Mouse (Mus musculus) liver, embryonic 11.5 days (tissue): Measurements from ENCODE around the gene Gdi1. TPM values are rescaled to one million over a fixed set of nuclear protein-coding genes. Genes with fewer than 3 reads are reported as not detected.

Experiments
- ATAC-seq: fragments of 200-750 bp; cut with Nextera tagmentation; replicated peaks from 2 replicates; pipeline ENCODE4 v1.8.0; 2017; ENCODE audit warnings: moderate number of reproducible peaks, mild to moderate bottlenecking, moderate TSS enrichment, moderate library complexity; ENCODE audit not compliant: low FRiP score
- DNase-seq: peaks from one replicate; pipeline ENCODE4 v3.0.0-alpha.2; 2017; ENCODE audit warnings: low spot score
- H3K27ac ChIP-seq: fragments of 300-500 bp; sonication (generic); 2 replicates; pipeline ENCODE4 v1.5.1; 2014; ENCODE audit warnings: mild to moderate bottlenecking, low read depth, low read length, control low read depth
- H3K27me3 ChIP-seq: fragments of 300-500 bp; sonication (generic); replicated peaks from 2 replicates; pipeline ENCODE4 v1.6.1; 2014; ENCODE audit warnings: low read length, mixed read lengths; ENCODE audit not compliant: control insufficient read depth, insufficient read depth
- H3K36me3 ChIP-seq: fragments of 300-500 bp; sonication (generic); 2 replicates; pipeline ENCODE4 v1.6.1; 2014; ENCODE audit warnings: mild to moderate bottlenecking, low read length, moderate library complexity, mixed read lengths; ENCODE audit not compliant: control insufficient read depth, insufficient read depth
- H3K4me1 ChIP-seq: fragments of 300-500 bp; sonication (generic); replicated peaks from 2 replicates; pipeline ENCODE4 v1.6.1; 2014; ENCODE audit warnings: low read length, mixed read lengths; ENCODE audit not compliant: control insufficient read depth, insufficient read depth
- H3K4me2 ChIP-seq: fragments of 300-500 bp; sonication (generic); 2 replicates; pipeline ENCODE4 v1.6.1; 2014; ENCODE audit warnings: mild to moderate bottlenecking, control low read depth, moderate library complexity
- H3K4me3 ChIP-seq: fragments of 300-500 bp; sonication (generic); 2 replicates; pipeline ENCODE4 v1.5.1; 2014; ENCODE audit warnings: low read depth, low read length, control low read depth
- H3K9ac ChIP-seq: fragments of 300-500 bp; sonication (generic); 2 replicates; pipeline ENCODE4 v1.6.1; 2014; ENCODE audit warnings: low read depth, low read length, control low read depth
- H3K9me3 ChIP-seq: fragments of 300-500 bp; sonication (generic); 2 replicates; pipeline ENCODE4 v1.6.1; 2016; ENCODE audit warnings: low read length, inconsistent platforms, mixed read lengths; ENCODE audit not compliant: control insufficient read depth
- WGBS: fragments of 180-500 bp; shearing (Covaris S2); extraction: QIAGEN DNeasy Blood & Tissue Kit; methylation state at CpG from one replicate; pipeline ENCODE4 v1.1.7; 2014; 5-methylcytosine and 5-hydroxymethylcytosine counted together
- polyA plus RNA-seq: library from polyadenylated mRNA; unstranded; fragments of >200 nt; fragmentation: Nextera tagmentation; extraction: Ambion mirVana; gene quantifications from 2 replicates; pipeline ENCODE4 v1.2.1, GENCODE M21; 2014

Gdi1 gene
- polyA plus RNA-seq = 112 and 122 TPM in 2 replicates

DNA sequence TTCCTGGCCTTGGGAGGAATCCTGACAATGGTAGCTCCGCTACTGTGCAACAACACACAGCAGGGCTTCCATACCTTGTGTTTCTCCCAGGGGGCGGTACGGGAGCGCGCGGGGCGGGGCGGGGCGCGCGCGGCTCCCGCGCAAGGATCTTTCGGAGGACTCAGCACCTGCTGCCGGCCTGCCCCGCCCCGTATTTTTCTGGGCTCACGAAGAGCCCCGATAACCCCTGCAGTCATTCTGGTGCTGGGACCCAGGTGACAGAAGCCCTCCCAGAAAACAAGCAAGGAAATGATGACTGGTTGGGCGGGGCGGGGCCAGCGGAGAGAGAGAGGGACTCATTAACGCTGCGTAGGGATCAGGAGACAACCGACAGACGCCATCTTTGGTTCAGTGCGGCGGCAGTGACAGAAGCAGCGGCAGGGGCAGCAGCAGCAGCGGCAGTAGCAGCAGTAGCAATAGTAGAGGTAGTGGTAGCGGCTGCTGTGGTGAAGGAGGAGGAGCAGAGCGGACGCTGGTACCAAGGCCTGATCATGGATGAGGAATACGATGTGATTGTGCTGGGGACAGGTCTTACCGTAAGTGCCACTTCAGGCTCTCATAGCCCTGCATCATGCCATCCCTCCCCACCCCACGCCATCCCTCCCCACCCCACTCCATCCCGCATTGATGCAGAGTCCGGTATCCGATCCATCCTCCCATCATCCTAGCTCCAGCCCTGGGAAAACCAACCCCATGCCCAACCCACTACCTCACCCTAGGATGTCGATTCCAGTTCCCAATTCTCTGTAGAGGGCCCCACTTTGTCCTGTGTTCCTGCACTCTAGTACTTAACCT, at the start of gene Gdi1:
Gene Gdi1 (plus strand): TSS at position 132 of the 834 bp plus-strand sequence.
- no peaks in the 10 kb centered on the region for H3K9me3 ChIP-seq
- peak within 1 kb of the TSS; percentile 61 for H3K4me3 ChIP-seq
- peaks cover 23% of the 10 kb centered on the region; the same call in 1 of the 2 replicates for H3K36me3 ChIP-seq
- H3K9ac ChIP-seq = peak within 1 kb of the TSS; percentile 77
- DNase-seq = peak; percentile 79
- 6% methylated on average over 41 of the region's 41 CpGs for WGBS
- peak; percentile 85 for ATAC-seq
- H3K27me3 ChIP-seq = no peaks in the 10 kb centered on the region
- H3K4me2 ChIP-seq = peak within 1 kb of the TSS; percentile 77
- H3K27ac ChIP-seq = peak within 1 kb of the TSS; percentile 78
- H3K4me1 ChIP-seq = no peaks in the 10 kb centered on the region

DNA sequence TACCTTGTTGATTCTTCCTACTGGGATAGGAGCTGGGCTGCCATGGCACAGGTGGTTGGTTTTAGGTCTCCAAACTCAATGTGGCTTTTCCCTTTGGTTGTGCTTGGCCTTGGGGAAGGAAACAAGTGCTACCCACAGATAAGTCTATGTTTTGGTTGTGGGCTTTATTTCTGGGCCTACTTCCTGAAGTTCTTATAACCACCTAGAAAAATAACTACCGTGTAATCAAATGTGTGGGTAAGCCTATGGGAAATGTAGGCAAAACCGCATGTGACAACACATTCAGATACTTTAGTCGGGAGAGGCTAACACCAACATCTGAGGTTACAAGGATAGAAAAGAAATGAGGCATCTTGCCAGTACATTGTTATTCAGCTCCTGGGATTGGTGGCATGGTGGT, 47.1 kb upstream of the Gdi1 start:
- WGBS = 82% methylated on average over 3 of the region's 3 CpGs
- Histone ChIP-seq H3K4me2 (no peak overlapping the region), H3K9me3 (no peaks in the 10 kb centered on the region), H3K36me3 (no peaks in the 10 kb centered on the region), H3K27me3 (no peaks in the 10 kb centered on the region), H3K9ac (no peak overlapping the region), H3K27ac (no peak overlapping the region), H3K4me3 (no peak overlapping the region), H3K4me1 (no peaks in the 10 kb centered on the region; the same call in 1 of the 2 replicates)
- no peak for ATAC-seq
- DNase-seq = no peak

- H3K9me3 ChIP-seq = no peaks in the 10 kb centered on the region
- 19% methylated on average over 3 of the region's 3 CpGs for WGBS
- DNase-seq (no peak), ATAC-seq (peak; percentile 7)
- H3K4me2 ChIP-seq = peak overlapping the region; percentile 66
- H3K4me3 ChIP-seq = peak overlapping the region; percentile 68
- H3K27me3 ChIP-seq = no peaks in the 10 kb centered on the region
- H3K4me1 ChIP-seq = no peaks in the 10 kb centered on the region; the same call in 1 of the 2 replicates
- peak overlapping the region; percentile 86 for H3K27ac ChIP-seq
- H3K36me3 ChIP-seq = no peaks in the 10 kb centered on the region
- H3K9ac ChIP-seq = peak overlapping the region; percentile 61
Observed at GRCm38 (mm10) chrX:74269736-74270061, 35.1 kb upstream of the Gdi1 start.

GRCm38 (mm10) chrX:74270062-74270901, 34.5 kb upstream of the Gdi1 start, which contains the start of gene Rpl10:
TSS of gene Rpl10 (plus strand) at chrX:74270812.
- peak within 1 kb of the TSS; percentile 86 for H3K27ac ChIP-seq
- 14% methylated on average over 42 of the region's 42 CpGs for WGBS
- H3K4me1 ChIP-seq = no peaks in the 10 kb centered on the region; the same call in 1 of the 2 replicates

GRCm38 (mm10) chrX:74270902-74271551, 33.8 kb upstream of the Gdi1 start:
- Histone ChIP-seq H3K4me3 (peak overlapping the region; percentile 68), H3K9me3 (no peaks in the 10 kb centered on the region), H3K27ac (peak overlapping the region; percentile 70), H3K4me1 (no peaks in the 10 kb centered on the region; the same call in 1 of the 2 replicates), H3K4me2 (peak overlapping the region; percentile 68), H3K27me3 (no peaks in the 10 kb centered on the region), H3K36me3 (no peaks in the 10 kb centered on the region), H3K9ac (peak overlapping the region; percentile 83)
- ATAC-seq (no peak), DNase-seq (no peak)
- 20% methylated on average over 27 of the region's 27 CpGs for WGBS

More at GRCm38 (mm10) chrX:74270062-74270901, 34.5 kb upstream of the Gdi1 start, which contains the start of gene Rpl10:
- Histone ChIP-seq H3K27me3 (no peaks in the 10 kb centered on the region), H3K4me3 (peak within 1 kb of the TSS; percentile 68), H3K36me3 (no peaks in the 10 kb centered on the region), H3K9me3 (no peaks in the 10 kb centered on the region), H3K9ac (peak within 1 kb of the TSS; percentile 83), H3K4me2 (peak within 1 kb of the TSS; percentile 68)
- DNase-seq (peak; percentile 83), ATAC-seq (peak; percentile 89)

DNA sequence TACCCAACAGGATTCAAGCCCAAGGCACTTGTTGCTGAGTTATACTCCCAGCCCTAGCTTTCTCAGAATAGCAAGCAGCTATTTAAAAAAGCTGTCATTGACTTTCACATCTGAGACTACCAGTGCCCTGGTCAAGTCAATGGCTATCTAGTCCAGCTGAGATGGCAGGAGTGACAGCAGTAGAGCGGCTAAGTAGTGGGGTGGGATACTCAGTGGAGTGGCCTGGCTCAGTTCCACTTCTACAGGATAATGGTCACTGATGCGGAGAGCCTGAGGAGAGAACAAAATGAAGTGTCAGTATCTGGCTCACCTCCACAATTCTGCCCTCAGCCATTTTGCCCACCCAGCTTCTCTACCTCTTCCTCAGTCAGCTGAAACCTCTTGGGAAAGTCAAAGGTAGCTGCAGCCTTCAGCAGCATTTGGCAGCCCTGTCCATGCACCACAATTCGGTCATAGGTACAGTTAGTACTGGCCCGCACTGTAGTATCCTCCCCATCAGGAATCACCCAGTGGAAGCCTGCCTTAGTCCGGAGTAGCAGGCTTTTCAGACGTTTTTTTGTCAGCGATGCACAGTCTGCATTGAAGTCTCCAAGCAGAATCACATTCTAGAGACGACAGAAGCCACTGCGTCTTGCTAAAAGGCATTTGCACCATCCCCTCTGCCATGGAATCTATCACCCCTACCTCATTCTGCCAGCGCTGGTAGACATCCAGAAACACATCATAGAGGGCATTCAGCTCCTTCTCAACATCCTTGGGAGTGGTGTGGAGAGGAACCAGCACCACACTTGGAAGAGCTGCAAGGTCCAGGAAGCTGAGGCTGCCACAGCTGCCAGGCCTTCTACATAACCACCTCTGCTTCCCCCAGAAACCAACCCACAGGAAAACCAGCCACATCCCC, 31.1 kb upstream of the Gdi1 start:
- peak overlapping the region; percentile 25 for H3K27ac ChIP-seq

DNA sequence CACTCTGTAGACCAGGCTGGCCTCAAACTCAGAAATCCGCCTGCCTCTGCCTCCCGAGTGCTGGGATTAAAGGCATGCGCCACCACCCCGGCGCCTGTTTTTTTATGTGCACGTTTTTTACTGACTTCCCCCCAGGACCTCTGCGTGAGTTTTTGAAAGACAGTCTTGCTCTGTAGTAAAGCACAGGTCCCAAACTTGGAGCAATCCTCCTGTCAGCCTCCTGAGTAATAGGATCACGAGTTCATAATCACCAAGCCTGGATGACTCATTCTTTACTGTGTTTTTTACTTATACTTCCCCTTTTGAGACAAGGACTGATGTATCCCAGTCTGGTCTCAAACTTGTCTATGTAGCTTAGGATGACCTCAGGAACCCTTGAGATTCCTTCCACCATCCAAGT, 26.9 kb upstream of the Gdi1 start:
- H3K9me3 ChIP-seq = no peaks in the 10 kb centered on the region
- WGBS = 68% methylated on average over 8 of the region's 8 CpGs

More for the DNA sequence above, 31.1 kb upstream of the Gdi1 start:
- Histone ChIP-seq H3K9ac (no peak overlapping the region), H3K36me3 (no peaks in the 10 kb centered on the region), H3K4me1 (no peaks in the 10 kb centered on the region; the same call in 1 of the 2 replicates), H3K27me3 (no peaks in the 10 kb centered on the region), H3K4me3 (no peak overlapping the region), H3K9me3 (no peaks in the 10 kb centered on the region), H3K4me2 (no peak overlapping the region; the same call in 1 of the 2 replicates)
- DNase-seq = no peak
- 26% methylated on average over 10 of the region's 10 CpGs for WGBS
- ATAC-seq = no peak

More for the DNA sequence above, 26.9 kb upstream of the Gdi1 start:
- H3K27ac ChIP-seq = no peak overlapping the region
- no peak overlapping the region for H3K4me2 ChIP-seq
- ATAC-seq (no peak), DNase-seq (no peak)
- no peak overlapping the region for H3K9ac ChIP-seq
- H3K4me1 ChIP-seq = no peaks in the 10 kb centered on the region
- no peaks in the 10 kb centered on the region for H3K36me3 ChIP-seq
- H3K27me3 ChIP-seq = no peaks in the 10 kb centered on the region
- H3K4me3 ChIP-seq = no peak overlapping the region
